ENCODE assay signal across 8 mouse cellular contexts in the genomic region with DNA sequence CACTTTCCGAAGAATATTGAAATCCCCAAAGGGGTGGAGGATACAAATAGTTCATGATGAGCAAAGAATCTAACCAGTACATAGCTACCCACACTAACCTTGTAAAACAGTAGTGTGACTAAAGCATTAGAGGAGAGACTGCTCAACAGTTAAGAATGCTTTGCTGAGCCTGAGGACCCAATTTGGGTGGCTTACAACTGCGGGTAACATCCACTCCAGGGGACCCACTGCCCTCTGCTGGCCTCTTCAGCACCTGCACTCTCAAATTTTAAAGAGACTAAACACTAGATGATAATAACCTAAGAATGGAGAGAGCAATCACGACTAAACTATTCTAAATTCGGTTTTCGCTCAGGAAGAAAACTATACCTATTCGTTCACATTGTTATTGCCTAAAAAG. TPM values are rescaled to one million over a fixed set of nuclear protein-coding genes. Genes with fewer than 3 reads are reported as not detected.
DNase-seq lines count a peak whose midpoint lies in the region; ATAC-seq and TF ChIP-seq lines count a peak whose summit lies in the region.

No protein-coding gene starts in this region.

- no peaks in the 10 kb centered on the region for H3K4me1 ChIP-seq in kidney, embryonic 16.5 days (ENCODE audit: insufficient read depth, low read length)
- no peaks in the 10 kb centered on the region for H3K4me1 ChIP-seq in cortical plate, adult 2 months (ENCODE audit: control insufficient read depth, insufficient read depth, low read length)
- H3K4me1 ChIP-seq in midbrain, embryonic 13.5 days (replicated peaks) = no peaks in the 10 kb centered on the region

- 57% methylated on average over 6 of the region's 6 CpGs for WGBS in kidney, embryonic 16.5 days
- 55% methylated on average over 6 of the region's 6 CpGs for WGBS in midbrain, embryonic 13.5 days

- no peak overlapping the region for H3K9ac ChIP-seq in kidney, embryonic 16.5 days (replicated peaks; ENCODE audit: low read length)
- H3K9ac ChIP-seq in midbrain, embryonic 13.5 days (replicated peaks) = no peak overlapping the region

- no peak for TF ChIP-seq POLR2A in cortical plate, adult 2 months (IDR thresholded peaks at IDR 0.05; ENCODE audit: extremely low read depth, insufficient read depth, low read length)

- no peak overlapping the region for H3K4me2 ChIP-seq in kidney, embryonic 16.5 days (replicated peaks; ENCODE audit: low read depth, low read length)
- H3K4me2 ChIP-seq in midbrain, embryonic 13.5 days (replicated peaks) = no peak overlapping the region

- no peaks in the 10 kb centered on the region for H3K9me3 ChIP-seq in kidney, embryonic 16.5 days (ENCODE audit: low read length)
- H3K9me3 ChIP-seq in midbrain, embryonic 13.5 days = no peaks in the 10 kb centered on the region

- no peaks in the 10 kb centered on the region for H3K36me3 ChIP-seq in kidney, embryonic 16.5 days (ENCODE audit: insufficient read depth, low read length)
- H3K36me3 ChIP-seq in midbrain, embryonic 13.5 days = no peaks in the 10 kb centered on the region

- no peak for ATAC-seq in kidney, embryonic 16.5 days (ENCODE audit: low FRiP score, low TSS enrichment)
- peak; percentile 69 to 72 for ATAC-seq in hematopoietic stem cell, adult 5-6 weeks (replicated peaks in 1 of 2; ENCODE audit: insufficient read depth in 1 of 2, low FRiP score in 2 of 2, low TSS enrichment in 1 of 2, low read depth in 1 of 2, poor library complexity in 2 of 2, severe bottlenecking in 2 of 2)
- ATAC-seq in midbrain, embryonic 13.5 days = peak; percentile 50; the same call in 1 of the 2 replicates

- no peak overlapping the region for H3K27ac ChIP-seq in kidney, embryonic 16.5 days (ENCODE audit: low read length)
- H3K27ac ChIP-seq in cortical plate, adult 2 months (ENCODE audit: insufficient read depth, low read length) = no peak overlapping the region
- H3K27ac ChIP-seq in midbrain, embryonic 13.5 days = no peak overlapping the region

- H3K27me3 ChIP-seq in kidney, embryonic 16.5 days (ENCODE audit: insufficient read depth, low read length) = no peaks in the 10 kb centered on the region
- no peaks in the 10 kb centered on the region for H3K27me3 ChIP-seq in midbrain, embryonic 13.5 days

- H3K4me3 ChIP-seq in kidney, embryonic 16.5 days (ENCODE audit: low read length) = no peak overlapping the region
- H3K4me3 ChIP-seq in cortical plate, adult 2 months (ENCODE audit: insufficient read depth, low read length) = no peak overlapping the region
- H3K4me3 ChIP-seq in midbrain, embryonic 13.5 days (replicated peaks) = no peak overlapping the region

- peak; percentile 35 for DNase-seq in kidney, adult 9 months
- peak; percentile 68 to 74 for DNase-seq in B cell, adult 2 months
- DNase-seq in MN1 (ENCODE audit: low spot score) = peak; percentile 24
- DNase-seq in frontal cortex, postnatal 36 days (ENCODE audit: low spot score in 2 of 2) = no peak

- TF ChIP-seq CTCF in cortical plate, adult 2 months (IDR thresholded peaks at IDR 0.05; ENCODE audit: extremely low read depth, insufficient read depth, low read length) = peak; percentile 58

RNA-seq across cellular contexts. Expression of gene Lrrc17, which starts 43.4 kb away (rescaled TPM):
- polyA plus RNA-seq in kidney, embryonic 16.5 days (2015; fragmentation: Nextera tagmentation; extraction: Ambion mirVana) = 43.8 and 48.5 TPM in 2 replicates
- polyA plus RNA-seq in cortical plate, adult 2 months (2012; rRNA removed) = 0.09 TPM in 1 of 2 replicates, not detected in the other
- total RNA-seq in hematopoietic stem cell, adult 5-6 weeks (2017) = not detected in 2 replicates
- polyA plus RNA-seq in midbrain, embryonic 13.5 days (2015; fragmentation: Nextera tagmentation; extraction: Ambion mirVana) = 7.3 and 9.2 TPM in 2 replicates

RNA-seq across cellular contexts. Expression of gene Fbxl13, which starts 58.7 kb away (rescaled TPM):
- 0.24 and 0.30 TPM in 2 replicates for polyA plus RNA-seq in kidney, embryonic 16.5 days (2015; fragmentation: Nextera tagmentation; extraction: Ambion mirVana)
- 0.28 and 0.48 TPM in 2 replicates for polyA plus RNA-seq in cortical plate, adult 2 months (2012; rRNA removed)
- 0.56 TPM in 1 of 2 replicates, not detected in the other for total RNA-seq in hematopoietic stem cell, adult 5-6 weeks (2017)
- polyA plus RNA-seq in midbrain, embryonic 13.5 days (2015; fragmentation: Nextera tagmentation; extraction: Ambion mirVana) = 0.30 and 0.50 TPM in 2 replicates

RNA-seq across cellular contexts. Expression of gene Armc10, which starts 58.9 kb away (rescaled TPM):
- 52.4 and 55.2 TPM in 2 replicates for polyA plus RNA-seq in kidney, embryonic 16.5 days (2015; fragmentation: Nextera tagmentation; extraction: Ambion mirVana)
- 25.7 and 26.0 TPM in 2 replicates for polyA plus RNA-seq in cortical plate, adult 2 months (2012; rRNA removed)
- total RNA-seq in hematopoietic stem cell, adult 5-6 weeks (2017) = 77.6 and 103 TPM in 2 replicates
- polyA plus RNA-seq in midbrain, embryonic 13.5 days (2015; fragmentation: Nextera tagmentation; extraction: Ambion mirVana) = 80.8 and 82.1 TPM in 2 replicates

Comparison
In these comparisons a context has a peak if more than half of its experiments do, and no peak if none do; other contexts are left out.
1. DNase-seq: peak in kidney, adult 9 months (single experiment), B cell, adult 2 months (2 of 2) and MN1 (single experiment); none in frontal cortex, postnatal 36 days (0 of 2).